Mouse (Mus musculus) midbrain, embryonic 14.5 days (tissue): Measurements from ENCODE around the gene Rab11fip2. TPM values are rescaled to one million over a fixed set of nuclear protein-coding genes. Genes with fewer than 3 reads are reported as not detected.
A peak's percentile ranks its signal among the peaks of the same experiment; 100 is the strongest.

Source experiments
- ATAC-seq: fragments of 200-750 bp; cut with Nextera tagmentation; 2 replicates; pipeline ENCODE4 v1.8.0; 2017; ENCODE audit warnings: moderate number of reproducible peaks, moderate library complexity; ENCODE audit not compliant: low FRiP score, low TSS enrichment
- DNase-seq: peaks from one replicate; pipeline ENCODE4 v3.0.0-alpha.2; 2015
- H3K27ac ChIP-seq: fragments of 300-500 bp; sonication (generic); replicated peaks from 2 replicates; pipeline ENCODE4 v1.5.1; 2014; ENCODE audit warnings: mild to moderate bottlenecking, low read depth, low read length, moderate library complexity
- H3K27me3 ChIP-seq: fragments of 300-500 bp; sonication (generic); 2 replicates; pipeline ENCODE4 v1.6.1; 2014; ENCODE audit warnings: low read length, control low read depth, mixed read lengths; ENCODE audit not compliant: control insufficient read depth, insufficient read depth
- H3K36me3 ChIP-seq: fragments of 300-500 bp; sonication (generic); 2 replicates; pipeline ENCODE4 v1.6.1; 2014; ENCODE audit warnings: low read length, control low read depth; ENCODE audit not compliant: control insufficient read depth, insufficient read depth
- H3K4me1 ChIP-seq: fragments of 300-500 bp; sonication (generic); 2 replicates; pipeline ENCODE4 v1.6.1; 2014; ENCODE audit warnings: mild to moderate bottlenecking, antibody characterized with exemption, low read length, control low read depth; ENCODE audit not compliant: control insufficient read depth, insufficient read depth
- H3K4me2 ChIP-seq: fragments of 300-500 bp; sonication (generic); 2 replicates; pipeline ENCODE4 v1.6.1; 2014; ENCODE audit warnings: mild to moderate bottlenecking, low read length, moderate library complexity
- H3K4me3 ChIP-seq: fragments of 300-500 bp; sonication (generic); replicated peaks from 2 replicates; pipeline ENCODE4 v1.5.1; 2014; ENCODE audit warnings: low read depth, low read length
- H3K9ac ChIP-seq: fragments of 300-500 bp; sonication (generic); replicated peaks from 2 replicates; pipeline ENCODE4 v1.6.1; 2014; ENCODE audit warnings: mild to moderate bottlenecking, low read length, moderate library complexity
- H3K9me3 ChIP-seq: fragments of 300-500 bp; sonication (generic); 2 replicates; pipeline ENCODE4 v1.6.1; 2016; ENCODE audit warnings: low read length, control low read depth, mixed read lengths; ENCODE audit not compliant: control insufficient read depth
- WGBS: fragments of 180-500 bp; shearing (Covaris S2); extraction: QIAGEN DNeasy Blood & Tissue Kit; methylation state at CpG from one replicate; pipeline ENCODE4 v1.1.7; 2014; 5-methylcytosine and 5-hydroxymethylcytosine counted together
- polyA plus RNA-seq: library from polyadenylated mRNA; unstranded; fragments of >200 nt; fragmentation: Nextera tagmentation; extraction: Ambion mirVana; gene quantifications from 2 replicates; pipeline ENCODE4 v1.2.1, GENCODE M21; 2014

Gene Rab11fip2
- polyA plus RNA-seq = 16.3 and 22.6 TPM in 2 replicates

DNA sequence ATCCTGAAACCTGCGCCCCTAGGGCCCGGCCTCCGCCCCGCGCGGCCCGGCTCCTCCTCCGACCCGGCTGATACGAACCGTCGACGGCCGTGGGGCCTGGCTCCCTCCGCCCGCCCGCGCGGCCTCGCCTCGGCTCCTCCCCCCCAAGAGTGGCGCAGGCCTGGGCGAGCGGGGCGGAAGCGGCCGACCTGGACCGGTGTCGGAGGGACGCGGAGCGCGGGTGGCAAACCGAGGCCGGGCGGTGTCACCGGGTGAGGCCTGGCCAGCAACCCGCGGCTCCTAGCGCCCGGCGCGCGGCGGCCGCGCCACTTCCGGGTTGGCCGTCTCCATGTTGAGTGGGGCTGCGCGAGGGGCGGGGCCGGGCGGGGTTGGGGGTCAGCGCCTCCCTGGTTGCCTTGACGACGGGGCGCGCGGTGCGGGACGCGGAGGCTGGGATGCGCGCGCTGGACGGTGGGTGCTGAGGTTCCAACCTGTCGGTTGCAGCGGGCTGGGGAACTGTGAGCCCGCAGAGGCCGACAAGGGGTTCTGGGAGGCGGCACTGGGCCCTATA, at the start of gene Rab11fip2:
Rab11fip2 (minus strand) TSS at position 333 of the 550 bp plus-strand sequence.
- no peaks in the 10 kb centered on the region for H3K27me3 ChIP-seq
- H3K9me3 ChIP-seq = no peaks in the 10 kb centered on the region
- peaks cover 32% of the 10 kb centered on the region for H3K4me1 ChIP-seq
- H3K27ac ChIP-seq = peak within 1 kb of the TSS; percentile 93
- peak within 1 kb of the TSS; percentile 76 for H3K4me2 ChIP-seq
- DNase-seq (peak; percentile 96), ATAC-seq (peak; percentile 96)
- WGBS = under 1% methylated on average over 69 of the region's 72 CpGs
- peak within 1 kb of the TSS; percentile 78 for H3K4me3 ChIP-seq
- no peaks in the 10 kb centered on the region for H3K36me3 ChIP-seq
- H3K9ac ChIP-seq = peak within 1 kb of the TSS; percentile 95

- no peak for ATAC-seq
- DNase-seq = no peak
- Histone ChIP-seq H3K36me3 (no peaks in the 10 kb centered on the region), H3K27ac (no peak overlapping the region), H3K4me1 (no peaks in the 10 kb centered on the region), H3K4me3 (no peak overlapping the region), H3K9ac (no peak overlapping the region), H3K27me3 (no peaks in the 10 kb centered on the region), H3K4me2 (no peak overlapping the region), H3K9me3 (no peaks in the 10 kb centered on the region)
- 89% methylated on average over 1 of the region's 1 CpGs for WGBS
Observed at GRCm38 (mm10) chr19:59981588-59981987, 38.1 kb upstream of the Rab11fip2 start.

DNA sequence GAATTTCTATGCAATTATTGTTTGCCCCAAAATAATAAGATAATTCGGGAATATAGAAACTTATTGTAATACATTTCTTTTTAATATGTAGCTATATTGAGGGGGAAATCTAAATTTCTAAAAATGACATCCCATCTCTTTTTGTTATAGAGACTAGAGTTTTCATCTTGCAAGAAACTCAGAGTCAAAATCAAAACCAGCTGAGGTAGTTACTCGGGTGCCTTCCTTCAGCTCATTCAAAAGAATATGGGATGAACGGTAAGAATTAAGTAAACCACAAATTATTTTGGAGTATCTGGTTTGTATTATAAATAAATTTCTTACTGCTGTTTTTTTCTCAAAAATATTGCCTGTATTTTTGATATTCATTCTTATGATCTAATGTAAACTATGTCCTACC, 11.5 kb upstream of the Rab11fip2 start:
- ATAC-seq (no peak), DNase-seq (no peak)
- no peaks in the 10 kb centered on the region for H3K9me3 ChIP-seq
- no peaks in the 10 kb centered on the region for H3K4me1 ChIP-seq
- H3K4me3 ChIP-seq = no peak overlapping the region
- H3K27ac ChIP-seq = no peak overlapping the region
- no peak overlapping the region for H3K4me2 ChIP-seq
- H3K27me3 ChIP-seq = no peaks in the 10 kb centered on the region
- H3K9ac ChIP-seq = no peak overlapping the region
- 86% methylated on average over 3 of the region's 3 CpGs for WGBS
- H3K36me3 ChIP-seq = no peaks in the 10 kb centered on the region

DNA sequence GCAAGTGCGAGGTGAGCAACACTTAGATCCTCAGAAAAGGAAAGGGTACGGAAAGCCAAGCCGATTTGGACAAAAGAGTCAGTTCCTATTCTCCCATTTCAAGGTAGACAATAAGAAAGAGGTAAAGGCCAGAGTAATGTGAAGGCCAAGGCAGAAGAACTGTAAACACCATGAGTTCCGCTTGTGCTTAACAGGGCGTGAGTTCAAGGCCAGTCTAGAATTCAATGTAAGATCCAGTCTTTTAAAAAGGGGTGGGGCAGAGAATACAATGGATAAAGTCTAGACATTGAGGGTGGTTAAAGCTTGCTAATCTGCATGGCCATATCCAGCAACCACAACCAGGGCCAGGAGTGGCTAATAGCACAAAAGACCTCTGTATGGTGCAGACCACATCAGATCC, 6.3 kb upstream of the Rab11fip2 start:
- no peak overlapping the region for H3K4me2 ChIP-seq
- H3K27me3 ChIP-seq = no peaks in the 10 kb centered on the region
- DNase-seq = no peak
- no peak overlapping the region for H3K27ac ChIP-seq
- no peak overlapping the region for H3K9ac ChIP-seq
- no peak overlapping the region for H3K4me3 ChIP-seq
- no peak for ATAC-seq
- H3K4me1 ChIP-seq = no peaks in the 10 kb centered on the region
- H3K9me3 ChIP-seq = no peaks in the 10 kb centered on the region
- 92% methylated on average over 5 of the region's 5 CpGs for WGBS
- no peaks in the 10 kb centered on the region for H3K36me3 ChIP-seq

DNA sequence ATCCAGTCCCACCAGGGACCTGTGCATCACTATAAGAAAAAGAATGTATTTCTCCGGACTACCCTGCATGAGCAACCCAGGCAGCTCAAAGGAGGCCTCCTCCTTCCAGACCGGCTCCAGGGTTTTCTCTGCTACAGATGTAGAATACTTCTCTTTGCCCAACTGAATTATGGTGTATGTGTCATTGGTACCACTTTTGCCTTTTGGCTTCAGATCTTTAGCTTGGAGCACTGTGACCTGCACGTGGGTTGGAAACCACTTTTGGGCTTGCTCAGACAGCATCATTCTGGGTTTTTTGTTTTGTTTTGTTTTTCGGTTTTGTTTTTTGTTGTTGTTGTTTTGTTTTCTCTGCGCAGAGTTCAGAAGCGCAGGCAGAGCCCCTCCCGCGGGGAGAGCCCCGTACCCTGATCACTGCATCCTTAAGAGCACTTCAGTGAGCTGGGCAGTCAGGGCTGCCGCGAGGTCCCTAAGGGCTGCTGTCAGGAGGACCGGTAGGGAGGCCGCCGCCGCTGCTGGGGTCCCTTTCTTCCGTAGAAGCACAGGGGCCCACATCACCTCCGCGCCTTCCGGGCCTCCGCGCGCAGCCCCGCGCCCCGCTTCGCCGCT, 635 bp downstream of the Rab11fip2 start:
- Histone ChIP-seq H3K27me3 (no peaks in the 10 kb centered on the region), H3K4me1 (peaks cover 32% of the 10 kb centered on the region), H3K4me2 (peak overlapping the region; percentile 76), H3K9me3 (no peaks in the 10 kb centered on the region), H3K9ac (peak overlapping the region; percentile 95), H3K4me3 (peak overlapping the region; percentile 78), H3K27ac (peak overlapping the region; percentile 93), H3K36me3 (no peaks in the 10 kb centered on the region)
- peak; percentile 82 for ATAC-seq
- DNase-seq = no peak
- under 1% methylated on average over 26 of the region's 27 CpGs for WGBS

- H3K27me3 ChIP-seq = no peaks in the 10 kb centered on the region
Observed at GRCm38 (mm10) chr19:59939711-59940110, 3.7 kb downstream of the Rab11fip2 start.

DNA sequence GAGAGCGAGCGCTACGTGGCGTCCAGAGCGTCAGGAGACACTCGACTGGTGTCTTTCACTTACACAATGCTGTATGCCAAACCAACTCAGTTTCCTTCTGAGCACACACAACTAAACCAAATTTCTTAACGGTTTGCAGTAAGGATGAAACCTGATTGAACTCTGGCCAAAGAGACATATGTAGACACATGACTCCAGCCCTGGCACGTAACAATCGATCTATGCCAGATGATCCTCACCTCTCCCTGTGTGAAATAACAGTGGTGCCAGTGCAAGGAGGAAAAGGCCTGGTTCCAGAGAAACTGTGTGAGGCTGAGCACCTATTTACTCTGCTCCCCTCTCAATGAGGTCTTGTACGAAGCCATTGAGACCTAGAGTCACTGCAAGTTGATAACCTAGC, 11.4 kb downstream of the Rab11fip2 start:
- DNase-seq = no peak
- no peak overlapping the region for H3K4me2 ChIP-seq

More at GRCm38 (mm10) chr19:59939711-59940110, 3.7 kb downstream of the Rab11fip2 start:
- DNase-seq = no peak
- Histone ChIP-seq H3K9me3 (no peaks in the 10 kb centered on the region), H3K9ac (no peak overlapping the region), H3K36me3 (peaks cover 3% of the 10 kb centered on the region; the same call in 1 of the 2 replicates), H3K4me2 (no peak overlapping the region), H3K4me3 (no peak overlapping the region), H3K4me1 (peaks cover 32% of the 10 kb centered on the region), H3K27ac (no peak overlapping the region)
- WGBS = 83% methylated on average over 5 of the region's 5 CpGs
- ATAC-seq = no peak

GRCm38 (mm10) chr19:59928672-59929071, 14.8 kb downstream of the Rab11fip2 start:
- Histone ChIP-seq H3K9ac (no peak overlapping the region), H3K36me3 (no peaks in the 10 kb centered on the region), H3K4me1 (no peaks in the 10 kb centered on the region), H3K4me3 (no peak overlapping the region), H3K27me3 (no peaks in the 10 kb centered on the region), H3K9me3 (no peaks in the 10 kb centered on the region), H3K4me2 (no peak overlapping the region), H3K27ac (no peak overlapping the region)
- WGBS = 69% methylated on average over 4 of the region's 4 CpGs
- ATAC-seq (no peak), DNase-seq (no peak)

More for the DNA sequence above, 11.4 kb downstream of the Rab11fip2 start:
- H3K27ac ChIP-seq = no peak overlapping the region
- H3K9me3 ChIP-seq = no peaks in the 10 kb centered on the region
- WGBS = 95% methylated on average over 10 of the region's 10 CpGs
- no peak overlapping the region for H3K9ac ChIP-seq
- no peak overlapping the region for H3K4me3 ChIP-seq
- peaks cover 7% of the 10 kb centered on the region; the same call in 1 of the 2 replicates for H3K36me3 ChIP-seq
- no peaks in the 10 kb centered on the region for H3K4me1 ChIP-seq
- ATAC-seq = no peak
- no peaks in the 10 kb centered on the region for H3K27me3 ChIP-seq

- Histone ChIP-seq H3K27ac (no peak overlapping the region), H3K27me3 (no peaks in the 10 kb centered on the region), H3K4me1 (no peaks in the 10 kb centered on the region), H3K9me3 (no peaks in the 10 kb centered on the region), H3K4me2 (no peak overlapping the region), H3K9ac (no peak overlapping the region), H3K36me3 (no peaks in the 10 kb centered on the region), H3K4me3 (no peak overlapping the region)
- ATAC-seq (no peak), DNase-seq (no peak)
- WGBS = 100% methylated on average over 1 of the region's 1 CpGs
Observed at GRCm38 (mm10) chr19:59926125-59926524, 17.3 kb downstream of the Rab11fip2 start.
